Mouse (Mus musculus): Measurements from ENCODE around the gene Car15. TPM values are rescaled to one million over a fixed set of nuclear protein-coding genes. Genes with fewer than 3 reads are reported as not detected.

The Car15 gene
- polyA plus RNA-seq, 1 experiment = 1.2 TPM

DNA sequence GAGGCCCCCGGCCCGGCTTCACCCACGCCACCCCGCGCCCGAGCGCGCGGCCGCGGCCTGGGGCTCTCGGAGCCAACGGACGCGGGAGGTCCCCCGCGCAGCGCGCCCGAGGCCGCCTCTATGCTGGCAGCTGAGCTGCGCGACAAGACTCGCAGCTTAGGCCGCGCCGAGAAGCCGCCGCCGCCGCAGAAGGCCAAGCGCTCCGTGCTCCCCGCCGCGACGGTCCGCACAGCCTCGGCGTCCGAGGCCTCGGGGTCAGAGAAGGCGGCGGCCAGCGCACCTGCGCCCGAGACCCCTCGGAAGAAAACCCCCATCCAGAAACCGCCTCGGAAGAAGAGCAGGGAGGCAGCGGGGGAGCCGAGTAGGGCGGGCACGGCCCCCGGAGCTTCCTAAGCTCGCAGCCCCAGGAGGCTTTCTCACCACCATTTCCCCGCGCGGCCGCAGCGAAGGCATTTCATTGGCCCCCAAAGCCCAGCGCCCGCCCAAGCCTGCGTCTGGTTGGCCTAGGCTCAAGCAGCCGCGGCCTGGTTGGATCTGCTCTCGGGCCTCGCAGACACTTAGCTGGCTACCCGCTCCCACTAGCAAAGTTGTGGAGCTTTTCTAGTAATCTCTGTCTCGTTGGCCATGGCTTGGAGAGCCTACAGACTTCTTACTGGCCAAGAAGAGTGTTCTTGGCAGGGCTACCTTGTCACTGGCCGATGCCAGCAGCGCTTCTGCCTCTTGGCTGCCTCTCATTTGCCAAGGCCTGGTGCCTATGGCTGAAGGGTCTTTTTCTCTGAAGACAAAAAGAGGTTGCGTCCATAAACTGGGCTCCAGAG is 30.8 kb downstream of the Car15 start:
- TF ChIP-seq MYOD1 (IDR thresholded peaks at IDR 0.05; ENCODE audit: control insufficient read depth in 1 of 3, insufficient read length in 2 of 3, low read depth in 2 of 3) = no peak
- no peak for TF ChIP-seq POLR2AphosphoS2 (IDR thresholded peaks at IDR 0.05; ENCODE audit: insufficient read length, low read depth)
- no peak for TF ChIP-seq REST (IDR thresholded peaks at IDR 0.05; ENCODE audit: insufficient read depth, insufficient read length)
- no peak for TF ChIP-seq CEBPB (IDR thresholded peaks at IDR 0.05; ENCODE audit: insufficient read depth, poor library complexity, severe bottlenecking)
- Histone ChIP-seq H3K4me2 (ENCODE audit: low read depth) (no peak overlapping the region), H3K4me3 (no peak overlapping the region), H3ac (ENCODE audit: control insufficient read depth, insufficient read length) (no peak overlapping the region), H3K36me3 (ENCODE audit: control insufficient read depth, insufficient read depth) (peaks cover 4% of the 10 kb centered on the region), H3K79me2 (ENCODE audit: control insufficient read depth, insufficient read depth) (no peaks in the 10 kb centered on the region), H3K27me3 (ENCODE audit: control insufficient read depth, insufficient read depth, insufficient read length) (no peaks in the 10 kb centered on the region)

GRCm38 (mm10) chr16:17806581-17807191 is 31.5 kb downstream of the Car15 start:
- Histone ChIP-seq H3K79me2 (ENCODE audit: control insufficient read depth, insufficient read depth) (peaks cover under 1% of the 10 kb centered on the region), H3ac (ENCODE audit: control insufficient read depth, insufficient read length) (no peak overlapping the region), H3K4me3 (no peak overlapping the region), H3K27me3 (ENCODE audit: control insufficient read depth, insufficient read depth, insufficient read length) (no peaks in the 10 kb centered on the region), H3K4me2 (ENCODE audit: low read depth) (no peak overlapping the region), H3K36me3 (ENCODE audit: control insufficient read depth, insufficient read depth) (peaks cover 4% of the 10 kb centered on the region)
- TF ChIP-seq USF1 (IDR thresholded peaks at IDR 0.05; ENCODE audit: low read depth) (no peak), REST (IDR thresholded peaks at IDR 0.05; ENCODE audit: insufficient read depth, insufficient read length) (no peak), POLR2A (IDR thresholded peaks at IDR 0.05; ENCODE audit: insufficient read length, low read depth) (no peak), E2F4 (IDR thresholded peaks at IDR 0.05; ENCODE audit: insufficient read depth) (no peak), MYOG (IDR thresholded peaks at IDR 0.05; ENCODE audit: control insufficient read depth in 1 of 3, insufficient read depth in 1 of 3, insufficient read length in 2 of 3, low read depth in 2 of 3) (no peak)

GRCm38 (mm10) chr16:17804982-17805381 is 33.2 kb downstream of the Car15 start:
- H3K36me3 ChIP-seq (ENCODE audit: control insufficient read depth, insufficient read depth) = peaks cover 4% of the 10 kb centered on the region

GRCm38 (mm10) chr16:17804449-17804912 is 33.7 kb downstream of the Car15 start:
- Histone ChIP-seq H3K4me3 (no peak overlapping the region), H3K4me2 (ENCODE audit: low read depth) (no peak overlapping the region), H3ac (ENCODE audit: control insufficient read depth, insufficient read length) (no peak overlapping the region), H3K36me3 (ENCODE audit: control insufficient read depth, insufficient read depth) (peaks cover 4% of the 10 kb centered on the region), H3K79me2 (ENCODE audit: control insufficient read depth, insufficient read depth) (peaks cover 17% of the 10 kb centered on the region), H3K27me3 (ENCODE audit: control insufficient read depth, insufficient read depth, insufficient read length) (no peaks in the 10 kb centered on the region)
- TF ChIP-seq E2F4 (IDR thresholded peaks at IDR 0.05; ENCODE audit: insufficient read depth) (no peak), TCF3 (IDR thresholded peaks at IDR 0.05; ENCODE audit: insufficient read length, low read depth) (no peak), MYOD1 (IDR thresholded peaks at IDR 0.05; ENCODE audit: control insufficient read depth in 1 of 3, insufficient read length in 2 of 3, low read depth in 2 of 3) (no peak), MAX (IDR thresholded peaks at IDR 0.05; ENCODE audit: low read depth) (no peak), REST (IDR thresholded peaks at IDR 0.05; ENCODE audit: insufficient read depth, insufficient read length) (no peak)

More at GRCm38 (mm10) chr16:17804982-17805381, 33.2 kb downstream of the Car15 start:
- Histone ChIP-seq H3K4me3 (no peak overlapping the region), H3K79me2 (ENCODE audit: control insufficient read depth, insufficient read depth) (peaks cover 12% of the 10 kb centered on the region), H3K27me3 (ENCODE audit: control insufficient read depth, insufficient read depth, insufficient read length) (no peaks in the 10 kb centered on the region), H3K4me2 (ENCODE audit: low read depth) (no peak overlapping the region), H3ac (ENCODE audit: control insufficient read depth, insufficient read length) (no peak overlapping the region)
- no peak for TF ChIP-seq POLR2A (IDR thresholded peaks at IDR 0.05; ENCODE audit: insufficient read length, low read depth)
- no peak for TF ChIP-seq E2F4 (IDR thresholded peaks at IDR 0.05; ENCODE audit: insufficient read depth)
- TF ChIP-seq POLR2AphosphoS2 (IDR thresholded peaks at IDR 0.05; ENCODE audit: insufficient read length, low read depth) = no peak
- TF ChIP-seq MYOD1 (IDR thresholded peaks at IDR 0.05; ENCODE audit: control insufficient read depth in 1 of 3, insufficient read length in 2 of 3, low read depth in 2 of 3) = no peak
- TF ChIP-seq CEBPB (IDR thresholded peaks at IDR 0.05; ENCODE audit: insufficient read depth, poor library complexity, severe bottlenecking) = no peak

- Histone ChIP-seq H3K79me2 (ENCODE audit: control insufficient read depth, insufficient read depth) (peaks cover 23% of the 10 kb centered on the region), H3K4me2 (ENCODE audit: low read depth) (no peak overlapping the region), H3ac (ENCODE audit: control insufficient read depth, insufficient read length) (no peak overlapping the region), H3K36me3 (ENCODE audit: control insufficient read depth, insufficient read depth) (peaks cover 4% of the 10 kb centered on the region), H3K27me3 (ENCODE audit: control insufficient read depth, insufficient read depth, insufficient read length) (no peaks in the 10 kb centered on the region), H3K4me3 (no peak overlapping the region)
- TF ChIP-seq REST (IDR thresholded peaks at IDR 0.05; ENCODE audit: insufficient read depth, insufficient read length) (no peak), POLR2A (IDR thresholded peaks at IDR 0.05; ENCODE audit: insufficient read length, low read depth) (no peak), MAX (IDR thresholded peaks at IDR 0.05; ENCODE audit: low read depth) (no peak), TCF3 (IDR thresholded peaks at IDR 0.05; ENCODE audit: insufficient read length, low read depth) (no peak), MYOD1 (IDR thresholded peaks at IDR 0.05; ENCODE audit: control insufficient read depth in 1 of 3, insufficient read length in 2 of 3, low read depth in 2 of 3) (no peak), SRF (IDR thresholded peaks at IDR 0.05; ENCODE audit: control insufficient read depth, insufficient read length, low read depth) (no peak), USF1 (IDR thresholded peaks at IDR 0.05; ENCODE audit: low read depth) (no peak), POLR2AphosphoS2 (IDR thresholded peaks at IDR 0.05; ENCODE audit: insufficient read length, low read depth) (no peak), TCF12 (IDR thresholded peaks at IDR 0.05; ENCODE audit: insufficient read depth, poor library complexity, severe bottlenecking) (no peak), CEBPB (IDR thresholded peaks at IDR 0.05; ENCODE audit: insufficient read depth, poor library complexity, severe bottlenecking) (no peak), E2F4 (IDR thresholded peaks at IDR 0.05; ENCODE audit: insufficient read depth) (no peak)
Observed at GRCm38 (mm10) chr16:17803675-17804448, 34.3 kb downstream of the Car15 start.

Measured in myocyte (in vitro differentiated cells).